8 mouse cellular contexts compared by ENCODE assay signal in genomic region chr16:17451541-17452372, GRCm38 (mm10). TPM values are rescaled to one million over a fixed set of nuclear protein-coding genes. Genes with fewer than 3 reads are reported as not detected.
A peak's percentile ranks its signal among the peaks of the same experiment; 100 is the strongest.
DNase-seq lines count a peak whose midpoint lies in the region; ATAC-seq and TF ChIP-seq lines count a peak whose summit lies in the region.

Gene Crkl, plus strand, starts transcription at chr16:17451987.

- ATAC-seq in embryonic facial prominence, embryonic 14.5 days (ENCODE audit: low read depth): peak; percentile 98
- peak; percentile 98 for ATAC-seq in limb, embryonic 14.5 days (ENCODE audit: low FRiP score, low read depth)
- peak; percentile 96 for ATAC-seq in midbrain, postnatal 0 days (ENCODE audit: low FRiP score)

- peak within 1 kb of the TSS; percentile 97 for H3K9ac ChIP-seq in embryonic facial prominence, embryonic 14.5 days (ENCODE audit: low read depth, low read length)
- peak within 1 kb of the TSS; percentile 89 for H3K9ac ChIP-seq in limb, embryonic 14.5 days (ENCODE audit: low read depth, low read length, severe bottlenecking)
- peak within 1 kb of the TSS; percentile 88 for H3K9ac ChIP-seq in midbrain, postnatal 0 days (replicated peaks; ENCODE audit: low read length, poor library complexity, severe bottlenecking)

- peaks cover 15% of the 10 kb centered on the region for H3K4me1 ChIP-seq in embryonic facial prominence, embryonic 14.5 days (ENCODE audit: control insufficient read depth, insufficient read depth, low read length)
- H3K4me1 ChIP-seq in limb, embryonic 14.5 days (ENCODE audit: control insufficient read depth, insufficient read depth, low read length): peaks cover 14% of the 10 kb centered on the region
- peaks cover 12% of the 10 kb centered on the region for H3K4me1 ChIP-seq in midbrain, postnatal 0 days (ENCODE audit: insufficient read depth, low read length)

- no peaks in the 10 kb centered on the region for H3K9me3 ChIP-seq in embryonic facial prominence, embryonic 14.5 days (ENCODE audit: control insufficient read depth, low read length)
- no peaks in the 10 kb centered on the region for H3K9me3 ChIP-seq in limb, embryonic 14.5 days (ENCODE audit: control insufficient read depth, low read length)
- H3K9me3 ChIP-seq in midbrain, postnatal 0 days (ENCODE audit: low read length): no peaks in the 10 kb centered on the region

- peaks cover 18% of the 10 kb centered on the region for H3K36me3 ChIP-seq in embryonic facial prominence, embryonic 14.5 days (ENCODE audit: control insufficient read depth, insufficient read depth, low read length)
- peaks cover 11% of the 10 kb centered on the region for H3K36me3 ChIP-seq in limb, embryonic 14.5 days (ENCODE audit: control insufficient read depth, insufficient read depth, low read length)
- peaks cover 3% of the 10 kb centered on the region; the same call in 1 of the 2 replicates for H3K36me3 ChIP-seq in midbrain, postnatal 0 days (ENCODE audit: insufficient read depth, low read length)

- H3K4me3 ChIP-seq in embryonic facial prominence, embryonic 14.5 days (ENCODE audit: low read depth, low read length): peak within 1 kb of the TSS; percentile 100
- H3K4me3 ChIP-seq in limb, embryonic 14.5 days (replicated peaks; ENCODE audit: low read length): peak within 1 kb of the TSS; percentile 93
- peak within 1 kb of the TSS; percentile 81 for H3K4me3 ChIP-seq in midbrain, postnatal 0 days (ENCODE audit: low read depth, low read length)

- no peaks in the 10 kb centered on the region for H3K27me3 ChIP-seq in embryonic facial prominence, embryonic 14.5 days (replicated peaks; ENCODE audit: control insufficient read depth, insufficient read depth, low read length)
- no peaks in the 10 kb centered on the region for H3K27me3 ChIP-seq in limb, embryonic 14.5 days (ENCODE audit: control insufficient read depth, insufficient read depth, low read length)
- no peaks in the 10 kb centered on the region for H3K27me3 ChIP-seq in midbrain, postnatal 0 days (ENCODE audit: insufficient read depth, low read length)

- H3K4me2 ChIP-seq in embryonic facial prominence, embryonic 14.5 days (ENCODE audit: low read depth, low read length): peak within 1 kb of the TSS; percentile 91
- peak within 1 kb of the TSS; percentile 90 for H3K4me2 ChIP-seq in limb, embryonic 14.5 days (replicated peaks; ENCODE audit: low read depth, low read length, severe bottlenecking)
- H3K4me2 ChIP-seq in midbrain, postnatal 0 days (ENCODE audit: low read depth, low read length, poor library complexity, severe bottlenecking): peak within 1 kb of the TSS; percentile 86

- DNase-seq in 3T3-L1 (ENCODE audit: low read depth, low spot score): peak; percentile 99
- DNase-seq in adrenal gland, postnatal 4 days (ENCODE audit: low spot score in 2 of 2): peak; percentile 94 to 97
- DNase-seq in embryonic facial prominence, embryonic 14.5 days (ENCODE audit: low spot score): peak; percentile 99
- peak; percentile 98 for DNase-seq in heart, adult 8-10 months (ENCODE audit: low spot score)
- DNase-seq in kidney, adult 9 months: peak; percentile 98
- DNase-seq in limb, embryonic 14.5 days (ENCODE audit: low spot score): peak; percentile 99
- DNase-seq in midbrain, postnatal 0 days (ENCODE audit: low spot score): peak; percentile 99
- DNase-seq in spleen, postnatal 14 days (ENCODE audit: low spot score in 2 of 2): peak; percentile 94 to 97

- peak within 1 kb of the TSS; percentile 96 for H3K27ac ChIP-seq in embryonic facial prominence, embryonic 14.5 days (replicated peaks; ENCODE audit: low read depth, low read length)
- peak within 1 kb of the TSS; percentile 90 for H3K27ac ChIP-seq in limb, embryonic 14.5 days (replicated peaks; ENCODE audit: low read depth, low read length)
- H3K27ac ChIP-seq in midbrain, postnatal 0 days (ENCODE audit: low read depth, low read length): peak within 1 kb of the TSS; percentile 90

- under 1% methylated on average over 47 of the region's 63 CpGs for WGBS in embryonic facial prominence, embryonic 14.5 days
- under 1% methylated on average over 56 of the region's 63 CpGs for WGBS in limb, embryonic 14.5 days
- under 1% methylated on average over 62 of the region's 63 CpGs for WGBS in midbrain, postnatal 0 days

- TF ChIP-seq POLR2A in limb, embryonic 14.5 days (IDR thresholded peaks at IDR 0.05; ENCODE audit: borderline replicate concordance, extremely low read depth, insufficient read depth, insufficient read length): peak; percentile 92; the same call in 1 of the 2 replicates

- no peak for TF ChIP-seq CTCF in midbrain, postnatal 0 days (IDR thresholded peaks at IDR 0.05)

RNA-seq across cellular contexts. Expression of gene Crkl, which starts in this region (rescaled TPM):
- 10 to 100 TPM; 32.1 to 35.0 TPM for total RNA-seq in adrenal gland, postnatal 4 days (2021)
- polyA plus RNA-seq in embryonic facial prominence, embryonic 14.5 days (2014; fragmentation: Nextera tagmentation; extraction: Ambion mirVana): 59.9 and 63.8 TPM in 2 replicates
- 10 to 100 TPM; 22.8 to 29.8 (median 28.1) TPM for total RNA-seq in heart, adult 8-10 months (2022)
- polyA plus RNA-seq in limb, embryonic 14.5 days (2012; rRNA removed): 36.6 and 65.3 TPM in 2 replicates
- polyA plus RNA-seq in limb, embryonic 14.5 days (2014; fragmentation: Nextera tagmentation; extraction: Ambion mirVana): 62.9 and 70.7 TPM in 2 replicates
- 47.8 and 54.4 TPM in 2 replicates for total RNA-seq in midbrain, postnatal 0 days (2014; rRNA removed)
- 58.2 and 61.1 TPM in 2 replicates for polyA plus RNA-seq in midbrain, postnatal 0 days (2015; fragmentation: Nextera tagmentation; extraction: Ambion mirVana)

Comparison
In these comparisons a context has a peak if more than half of its experiments do, and no peak if none do; other contexts are left out.
1. Peak in every context shown above with its lines: DNase-seq, ATAC-seq, H3K4me3 ChIP-seq and H3K27ac ChIP-seq.